ENCODE assay signal across 9 mouse cellular contexts in genomic region chr11:117780199-117780515, GRCm38 (mm10). TPM values are rescaled to one million over a fixed set of nuclear protein-coding genes. Genes with fewer than 3 reads are reported as not detected.
A peak's percentile ranks its signal among the peaks of the same experiment; 100 is the strongest.
DNase-seq lines count a peak whose midpoint lies in the region; ATAC-seq lines count a peak whose summit lies in the region.
"Had no signal": no experiment of that assay in that cellular context is flagged by ENCODE, and none has a peak within 500 bp of the region (broad histone marks: within the 10 kb centered on the region; RNA-seq: fewer than 3 reads in every experiment).

No protein-coding gene starts in this region.

- peak; percentile 13 for ATAC-seq in kidney, embryonic 15.5 days (replicated peaks; ENCODE audit: low FRiP score)
- no peak for ATAC-seq in hindbrain, embryonic 16.5 days
- ATAC-seq in midbrain, embryonic 15.5 days (replicated peaks): no peak
- ATAC-seq: Patski had no signal

- no peaks in the 10 kb centered on the region for H3K9me3 ChIP-seq in kidney, embryonic 15.5 days (replicated peaks)
- no peaks in the 10 kb centered on the region for H3K9me3 ChIP-seq in hindbrain, embryonic 16.5 days (ENCODE audit: control insufficient read depth, low read length)
- H3K9me3 ChIP-seq in midbrain, embryonic 15.5 days: no peaks in the 10 kb centered on the region

- peak overlapping the region; percentile 99 for H3K4me2 ChIP-seq in kidney, embryonic 15.5 days
- H3K4me2 ChIP-seq in hindbrain, embryonic 16.5 days (ENCODE audit: low read length): peak overlapping the region; percentile 55
- peak overlapping the region; percentile 36 for H3K4me2 ChIP-seq in midbrain, embryonic 15.5 days

- H3K9ac ChIP-seq in kidney, embryonic 15.5 days: peak overlapping the region; percentile 54
- peak overlapping the region; percentile 53 for H3K9ac ChIP-seq in hindbrain, embryonic 16.5 days (ENCODE audit: low read depth, low read length)
- no peak overlapping the region for H3K9ac ChIP-seq in midbrain, embryonic 15.5 days

- 2% methylated on average over 17 of the region's 17 CpGs for WGBS in kidney, embryonic 15.5 days
- 5% methylated on average over 17 of the region's 17 CpGs for WGBS in hindbrain, embryonic 16.5 days
- WGBS in midbrain, embryonic 15.5 days: 1% methylated on average over 17 of the region's 17 CpGs

- H3K27me3 ChIP-seq in kidney, embryonic 15.5 days: peaks cover 6% of the 10 kb centered on the region; the same call in 1 of the 2 replicates
- H3K27me3 ChIP-seq in hindbrain, embryonic 16.5 days (replicated peaks; ENCODE audit: control insufficient read depth, insufficient read depth, low read length): peaks cover 19% of the 10 kb centered on the region
- peaks cover 36% of the 10 kb centered on the region for H3K27me3 ChIP-seq in midbrain, embryonic 15.5 days (replicated peaks)
- H3K27me3 ChIP-seq: Patski had no signal

- H3K4me1 ChIP-seq in kidney, embryonic 15.5 days: peaks cover 64% of the 10 kb centered on the region
- H3K4me1 ChIP-seq in brown adipose tissue, adult 24 weeks (ENCODE audit: control insufficient read depth, insufficient read depth, insufficient read length, low read length): peaks cover 6% of the 10 kb centered on the region; the same call in 1 of the 2 replicates
- peaks cover 31% of the 10 kb centered on the region for H3K4me1 ChIP-seq in hindbrain, embryonic 16.5 days (ENCODE audit: control insufficient read depth, insufficient read depth, low read depth, low read length)
- H3K4me1 ChIP-seq in midbrain, embryonic 15.5 days: peaks cover 36% of the 10 kb centered on the region

- DNase-seq in kidney, postnatal 36 days: no peak
- DNase-seq in left cerebral cortex, adult 18-20 months (ENCODE audit: low spot score in 2 of 2): no peak
- DNase-seq in frontal cortex, postnatal 10 days (ENCODE audit: low spot score in 2 of 2): no peak
- DNase-seq in retina, embryonic 14.5 days (ENCODE audit: low spot score): no peak

- peaks cover 25% of the 10 kb centered on the region for H3K36me3 ChIP-seq in kidney, embryonic 15.5 days
- H3K36me3 ChIP-seq in hindbrain, embryonic 16.5 days (ENCODE audit: control insufficient read depth, insufficient read depth, low read length): no peaks in the 10 kb centered on the region
- H3K36me3 ChIP-seq in midbrain, embryonic 15.5 days (replicated peaks): no peaks in the 10 kb centered on the region

- H3K27ac ChIP-seq in kidney, embryonic 15.5 days: peak overlapping the region; percentile 97
- peak overlapping the region; percentile 95 for H3K27ac ChIP-seq in brown adipose tissue, adult 24 weeks (replicated peaks; ENCODE audit: low read depth, low read length)
- peak overlapping the region; percentile 51 for H3K27ac ChIP-seq in hindbrain, embryonic 16.5 days (ENCODE audit: low read depth, low read length)
- H3K27ac ChIP-seq in midbrain, embryonic 15.5 days: peak overlapping the region; percentile 48

- peak overlapping the region; percentile 61 for H3K4me3 ChIP-seq in kidney, embryonic 15.5 days (replicated peaks)
- peak overlapping the region; percentile 77 for H3K4me3 ChIP-seq in brown adipose tissue, adult 24 weeks (ENCODE audit: insufficient read depth, low read depth, low read length)
- peak overlapping the region; percentile 33 for H3K4me3 ChIP-seq in hindbrain, embryonic 16.5 days (ENCODE audit: low read length)
- peak overlapping the region; percentile 16 for H3K4me3 ChIP-seq in midbrain, embryonic 15.5 days

RNA-seq across cellular contexts. Expression of gene Tmc8, which starts 1.7 kb away (rescaled TPM):
- polyA plus RNA-seq in kidney, embryonic 15.5 days (2015; fragmentation: Nextera tagmentation; extraction: Ambion mirVana): 2.7 and 3.6 TPM in 2 replicates
- 0.88 TPM in 1 of 2 replicates, not detected in the other for polyA plus RNA-seq in brown adipose tissue, adult 24 weeks (2012; ENCODE audit: insufficient read depth, insufficient read length, missing spikeins)
- 0.76 and 1.0 TPM in 2 replicates for polyA plus RNA-seq in hindbrain, embryonic 16.5 days (2015; fragmentation: Nextera tagmentation; extraction: Ambion mirVana)
- polyA plus RNA-seq in midbrain, embryonic 15.5 days (2015; fragmentation: Nextera tagmentation; extraction: Ambion mirVana): 1.00 and 1.5 TPM in 2 replicates
- total RNA-seq in left cerebral cortex, adult 18-20 months (2021): 1 to 10 TPM in 1 of 2 experiments, under 1 TPM in 1; 0.40 to 1.1 TPM

RNA-seq across cellular contexts. Expression of gene Tmc6, which starts 1.8 kb away (rescaled TPM):
- polyA plus RNA-seq in kidney, embryonic 15.5 days (2015; fragmentation: Nextera tagmentation; extraction: Ambion mirVana): 36.2 and 37.5 TPM in 2 replicates
- 3.7 and 7.2 TPM in 2 replicates for polyA plus RNA-seq in brown adipose tissue, adult 24 weeks (2012; ENCODE audit: insufficient read depth, insufficient read length, missing spikeins)
- 6.4 and 6.6 TPM in 2 replicates for polyA plus RNA-seq in hindbrain, embryonic 16.5 days (2015; fragmentation: Nextera tagmentation; extraction: Ambion mirVana)
- polyA plus RNA-seq in midbrain, embryonic 15.5 days (2015; fragmentation: Nextera tagmentation; extraction: Ambion mirVana): 4.2 and 5.7 TPM in 2 replicates
- total RNA-seq in left cerebral cortex, adult 18-20 months (2021): 1 to 10 TPM; 7.0 to 7.3 TPM

RNA-seq across cellular contexts. Expression of gene 6030468B19Rik, which starts 17.3 kb away (rescaled TPM):
- polyA plus RNA-seq in kidney, embryonic 15.5 days (2015; fragmentation: Nextera tagmentation; extraction: Ambion mirVana): 0.36 and 1.7 TPM in 2 replicates
- not detected in 2 replicates for polyA plus RNA-seq in brown adipose tissue, adult 24 weeks (2012; ENCODE audit: insufficient read depth, insufficient read length, missing spikeins)
- polyA plus RNA-seq in hindbrain, embryonic 16.5 days (2015; fragmentation: Nextera tagmentation; extraction: Ambion mirVana): not detected in 2 replicates
- not detected in 2 replicates for polyA plus RNA-seq in midbrain, embryonic 15.5 days (2015; fragmentation: Nextera tagmentation; extraction: Ambion mirVana)
- total RNA-seq in left cerebral cortex, adult 18-20 months (2021): not detected
- polyA plus RNA-seq: Patski had no signal

RNA-seq across cellular contexts. Expression of gene Gm20708, which starts 29.3 kb away (rescaled TPM):
- 0.54 and 0.91 TPM in 2 replicates for polyA plus RNA-seq in kidney, embryonic 15.5 days (2015; fragmentation: Nextera tagmentation; extraction: Ambion mirVana)
- not detected in 2 replicates for polyA plus RNA-seq in brown adipose tissue, adult 24 weeks (2012; ENCODE audit: insufficient read depth, insufficient read length, missing spikeins)
- polyA plus RNA-seq in hindbrain, embryonic 16.5 days (2015; fragmentation: Nextera tagmentation; extraction: Ambion mirVana): 1.1 and 1.8 TPM in 2 replicates
- 0.98 and 1.4 TPM in 2 replicates for polyA plus RNA-seq in midbrain, embryonic 15.5 days (2015; fragmentation: Nextera tagmentation; extraction: Ambion mirVana)
- 1 to 10 TPM in 1 of 2 experiments, under 1 TPM in 1; 0.86 to 2.6 TPM for total RNA-seq in left cerebral cortex, adult 18-20 months (2021)

RNA-seq across cellular contexts. Expression of gene Syngr2, which starts 29.3 kb away (rescaled TPM):
- 78.0 and 80.5 TPM in 2 replicates for polyA plus RNA-seq in kidney, embryonic 15.5 days (2015; fragmentation: Nextera tagmentation; extraction: Ambion mirVana)
- 30.4 and 30.5 TPM in 2 replicates for polyA plus RNA-seq in brown adipose tissue, adult 24 weeks (2012; ENCODE audit: insufficient read depth, insufficient read length, missing spikeins)
- 17.4 and 20.9 TPM in 2 replicates for polyA plus RNA-seq in hindbrain, embryonic 16.5 days (2015; fragmentation: Nextera tagmentation; extraction: Ambion mirVana)
- polyA plus RNA-seq in midbrain, embryonic 15.5 days (2015; fragmentation: Nextera tagmentation; extraction: Ambion mirVana): 15.8 and 18.4 TPM in 2 replicates
- total RNA-seq in left cerebral cortex, adult 18-20 months (2021): 10 to 100 TPM in 1 of 2 experiments, 1 to 10 TPM in 1; 9.3 to 15.8 TPM

Comparison
In these comparisons a context has a peak if more than half of its experiments do, and no peak if none do; other contexts are left out.
1. H3K4me2 ChIP-seq: peak in every context shown above with its lines; median percentile 99 in kidney, embryonic 15.5 days; 55 in hindbrain, embryonic 16.5 days; 36 in midbrain, embryonic 15.5 days.
2. H3K4me3 ChIP-seq: peak in every context shown above with its lines; median percentile 77 in brown adipose tissue, adult 24 weeks; 61 in kidney, embryonic 15.5 days; 33 in hindbrain, embryonic 16.5 days; 16 in midbrain, embryonic 15.5 days.